Mouse (Mus musculus) brown adipose tissue, adult 24 weeks (tissue): ENCODE measurements around the gene Lrrc4b. TPM values are rescaled to one million over a fixed set of nuclear protein-coding genes. Genes with fewer than 3 reads are reported as not detected.

Source experiments
- H3K27ac ChIP-seq: fragments of 200-500 bp; replicated peaks from 2 replicates; pipeline ENCODE4 v1.5.1; 2012; ENCODE audit warnings: low read depth, mild to moderate bottlenecking, low read length
- H3K4me1 ChIP-seq: fragments of 200-500 bp; 2 replicates; pipeline ENCODE4 v1.6.1; 2012; ENCODE audit warnings: low read length, mixed read lengths; ENCODE audit not compliant: control insufficient read depth, insufficient read depth, insufficient read length
- H3K4me3 ChIP-seq: fragments of 200-500 bp; 2 replicates; pipeline ENCODE4 v1.5.1; 2012; ENCODE audit warnings: low read depth, mild to moderate bottlenecking, low read length, moderate library complexity; ENCODE audit not compliant: insufficient read depth
- polyA plus RNA-seq: library from polyadenylated mRNA; stranded (reverse); fragments of >200 nt; gene quantifications from 2 replicates; pipeline ENCODE4 v1.2.4, GENCODE M21; 2012; ENCODE audit not compliant: missing spikeins, insufficient read depth, insufficient read length

Gene Lrrc4b
- polyA plus RNA-seq, 1 experiment: not detected

DNA sequence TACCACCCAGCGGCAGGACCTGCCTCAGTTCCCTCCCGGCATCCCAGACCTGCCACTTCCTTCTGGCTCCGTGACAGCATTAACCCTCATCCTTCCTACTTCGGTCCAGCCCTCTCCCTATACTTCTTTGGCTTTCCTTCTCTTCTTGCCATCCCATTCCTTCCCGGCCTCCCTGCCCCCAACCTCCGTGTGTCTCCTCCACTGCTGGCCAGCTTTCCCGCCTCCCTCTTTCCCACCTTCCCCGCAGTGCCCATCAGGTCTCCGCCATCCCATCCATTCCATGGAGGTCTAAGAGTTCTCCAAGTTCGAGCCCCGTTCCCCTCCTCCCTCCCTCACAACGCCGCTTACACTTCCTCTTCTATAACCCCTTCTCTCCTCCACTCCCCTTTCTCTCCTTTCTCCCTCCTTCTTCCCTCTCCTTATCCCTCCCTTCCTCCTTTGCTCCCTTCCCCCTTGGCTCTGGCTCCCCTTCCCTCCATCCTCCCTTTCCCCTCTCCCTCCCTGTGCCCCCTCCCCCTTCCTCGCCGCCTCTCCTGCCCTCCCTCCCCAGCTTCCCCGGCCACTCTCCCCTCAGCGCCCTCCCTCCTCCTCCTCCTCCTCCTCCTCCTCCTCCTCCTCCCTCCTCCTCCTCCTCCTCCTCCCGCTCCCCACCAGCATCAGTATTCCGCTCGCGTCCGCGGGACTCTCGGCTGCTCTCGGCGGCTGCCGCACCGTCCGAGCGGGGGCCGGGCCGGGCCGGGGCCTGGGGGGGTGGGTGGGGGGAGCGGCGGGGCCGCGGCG, 457 bp upstream of the Lrrc4b start:
- Histone ChIP-seq H3K4me3 (no peak overlapping the region), H3K4me1 (0 out of 2 replicates have a peak, but pooled peaks cover 2% of the 10 kb centered on the region), H3K27ac (no peak overlapping the region)

DNA sequence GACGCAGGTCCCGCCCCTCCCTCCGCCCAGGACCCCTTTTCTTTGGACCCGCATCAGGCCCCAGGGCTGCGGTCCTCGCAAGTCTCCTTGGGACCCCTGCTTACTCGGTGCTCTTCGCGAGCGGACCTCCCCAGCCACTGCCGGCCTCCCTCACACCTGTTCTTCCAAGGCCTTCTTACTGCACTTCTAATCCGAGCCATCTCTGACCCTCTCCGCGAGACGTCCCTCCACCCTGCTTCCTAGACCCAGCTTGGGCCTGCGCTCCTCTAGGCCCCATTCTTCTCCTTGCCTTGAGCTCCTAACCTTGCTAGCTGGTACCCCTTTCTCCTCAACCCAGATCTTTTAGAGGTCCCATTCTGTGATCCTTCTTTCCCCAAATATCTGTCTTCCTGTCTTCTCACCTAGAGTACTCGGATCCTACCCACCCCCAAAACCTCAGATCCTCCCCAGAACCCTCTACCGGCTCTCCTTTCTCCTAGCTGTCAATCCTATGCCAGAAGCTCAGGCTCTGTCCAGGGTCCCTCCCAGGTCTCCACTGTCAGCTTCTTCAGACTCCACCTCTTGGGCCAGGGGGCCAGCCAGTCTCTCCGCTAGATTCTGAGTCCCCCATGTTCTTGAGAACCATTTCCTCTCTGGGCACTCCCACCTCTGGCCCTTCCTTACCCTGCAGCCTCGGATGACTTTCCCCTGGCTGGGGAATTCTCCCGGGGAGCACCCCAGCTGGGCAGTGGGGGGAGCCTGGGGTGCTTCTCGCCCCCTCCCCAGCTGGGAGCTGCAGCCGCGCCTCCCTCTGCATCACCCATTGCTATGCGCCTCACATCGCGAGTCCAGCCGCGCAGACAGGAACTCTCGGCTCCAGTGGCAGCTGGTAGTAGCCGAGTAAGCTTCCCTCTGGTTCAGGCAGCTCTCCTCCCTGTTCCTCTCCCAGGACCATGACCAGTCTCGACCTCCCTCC, 993 bp downstream of the Lrrc4b start:
- Histone ChIP-seq H3K27ac (no peak overlapping the region), H3K4me3 (no peak overlapping the region)

DNA sequence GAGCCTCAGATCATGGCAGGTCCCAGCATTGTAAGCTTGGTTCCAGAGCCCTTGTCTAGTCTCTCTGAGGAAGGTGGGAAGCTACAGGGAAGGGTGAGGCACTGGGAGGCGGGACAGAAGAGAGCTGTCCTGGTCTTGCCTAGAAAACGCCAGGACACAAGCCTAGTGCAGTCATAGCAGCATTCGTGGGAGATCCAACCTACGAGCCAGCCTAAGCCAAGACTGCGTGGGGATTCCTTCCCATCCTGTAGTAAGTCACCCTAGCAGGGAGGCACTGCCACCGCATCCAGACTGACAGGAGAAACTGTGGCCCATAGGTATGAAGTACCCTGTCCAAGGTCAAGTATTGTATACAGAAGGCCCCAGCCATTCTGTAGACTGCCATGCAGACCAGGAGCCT, 3.7 kb downstream of the Lrrc4b start:
- Histone ChIP-seq H3K4me1 (0 out of 2 replicates have a peak, but pooled peaks cover 2% of the 10 kb centered on the region), H3K27ac (no peak overlapping the region), H3K4me3 (no peak overlapping the region)

More for the DNA sequence above, 993 bp downstream of the Lrrc4b start:
- 0 out of 2 replicates have a peak, but pooled peaks cover 2% of the 10 kb centered on the region for H3K4me1 ChIP-seq

DNA sequence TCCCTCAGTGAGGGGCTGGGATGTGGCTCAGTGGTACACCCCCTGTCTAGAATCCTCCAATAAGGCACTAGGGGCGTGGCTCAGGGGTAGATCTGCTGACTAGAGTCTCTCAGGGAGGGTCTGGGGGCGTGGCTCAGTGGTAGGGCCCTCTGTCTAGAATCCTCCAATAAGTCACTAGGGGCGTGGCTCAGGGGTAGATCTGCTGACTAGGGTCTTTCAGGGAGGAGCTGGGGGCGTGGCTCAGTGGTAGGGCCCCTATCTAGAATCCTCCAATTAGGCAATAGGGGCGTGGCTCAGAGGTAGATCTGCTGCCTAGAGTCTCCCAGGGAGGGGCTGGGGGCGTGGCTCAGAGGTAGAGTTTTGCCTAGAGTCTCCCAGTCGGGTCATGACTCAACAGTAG, 4.6 kb downstream of the Lrrc4b start:
- Histone ChIP-seq H3K27ac (no peak overlapping the region), H3K4me3 (no peak overlapping the region), H3K4me1 (no peaks in the 10 kb centered on the region)

DNA sequence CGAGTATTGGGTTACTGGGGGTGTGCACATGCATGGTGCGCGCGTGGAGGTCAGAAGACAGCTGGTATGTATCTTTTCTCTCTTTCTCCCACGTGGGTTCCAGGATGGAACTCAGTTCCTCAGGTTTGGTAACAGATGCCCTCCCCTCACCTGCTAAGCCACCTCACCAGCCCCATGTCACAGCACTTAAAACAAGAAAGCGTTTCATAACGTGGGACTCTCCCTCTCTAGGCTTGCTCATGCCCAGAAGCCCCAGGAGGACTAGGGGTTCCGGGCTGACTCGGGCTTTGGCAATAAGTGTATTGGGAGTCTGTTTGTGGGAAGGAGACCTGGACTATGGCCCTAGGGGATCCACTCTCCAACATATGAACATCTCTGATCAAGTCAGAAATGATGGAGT, 5.3 kb downstream of the Lrrc4b start:
- no peak overlapping the region for H3K4me3 ChIP-seq
- H3K27ac ChIP-seq: no peak overlapping the region
- no peaks in the 10 kb centered on the region for H3K4me1 ChIP-seq

DNA sequence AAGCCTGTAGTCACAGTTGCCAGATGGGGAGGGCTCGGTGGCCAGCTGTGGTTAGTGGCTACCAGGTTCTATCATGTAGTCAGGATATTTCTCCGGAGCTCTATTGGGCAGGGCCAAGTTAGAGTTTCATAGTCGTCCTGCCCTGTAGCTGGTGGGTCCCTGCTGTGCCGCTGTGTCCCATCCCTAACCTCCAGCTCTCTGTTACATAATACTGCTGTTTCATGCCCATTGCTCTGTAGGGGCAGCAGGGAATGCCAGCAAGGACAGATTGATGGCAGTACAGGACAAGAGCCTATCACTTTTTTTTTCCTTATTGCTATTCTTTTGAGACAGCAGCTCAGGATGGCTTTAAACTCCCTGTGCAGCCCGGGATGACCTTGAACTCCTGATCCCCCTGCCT, 7.0 kb downstream of the Lrrc4b start:
- no peaks in the 10 kb centered on the region for H3K4me1 ChIP-seq
- no peak overlapping the region for H3K27ac ChIP-seq
- no peak overlapping the region for H3K4me3 ChIP-seq

DNA sequence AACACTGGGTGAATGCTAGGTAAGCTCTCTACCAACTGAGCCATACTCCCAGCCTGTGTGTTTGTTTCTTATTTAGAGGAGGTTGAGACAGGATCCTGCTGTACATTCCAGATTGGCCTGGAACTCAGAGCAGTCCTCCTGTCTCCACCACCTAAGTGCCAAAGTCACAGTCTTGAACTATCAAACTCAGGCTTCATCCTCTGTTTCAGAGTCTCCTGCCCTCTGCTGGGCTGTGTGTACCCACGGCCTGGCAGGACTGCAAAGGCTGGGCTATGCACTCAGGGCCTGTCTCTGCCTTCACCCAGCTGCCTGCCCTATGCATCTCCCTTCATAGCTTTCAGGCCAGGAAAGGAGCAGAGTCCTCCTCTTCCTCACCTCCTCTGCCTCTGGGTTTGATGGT, 7.4 kb downstream of the Lrrc4b start:
- Histone ChIP-seq H3K4me3 (no peak overlapping the region), H3K27ac (no peak overlapping the region), H3K4me1 (no peaks in the 10 kb centered on the region)

DNA sequence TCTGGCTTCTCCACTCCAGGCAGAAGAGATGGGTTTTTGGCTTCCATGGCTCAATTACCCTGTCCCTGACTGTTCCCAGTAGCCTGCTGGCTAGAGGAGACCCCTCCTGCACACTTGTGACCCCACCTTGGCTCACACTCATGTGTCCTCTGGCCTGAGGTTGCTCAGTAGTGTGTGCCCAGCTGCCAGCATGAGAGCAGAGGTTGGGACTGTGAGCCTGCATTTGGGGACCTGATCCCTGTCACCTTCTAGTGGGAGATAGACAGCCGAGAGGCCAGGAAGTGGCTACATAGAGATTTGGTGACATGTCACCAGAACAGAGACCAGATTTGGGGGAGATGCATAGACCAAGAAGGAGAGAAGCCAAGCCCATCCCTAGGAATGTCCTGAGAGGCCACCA, 8.4 kb downstream of the Lrrc4b start:
- no peak overlapping the region for H3K27ac ChIP-seq
- H3K4me3 ChIP-seq: no peak overlapping the region
- no peaks in the 10 kb centered on the region for H3K4me1 ChIP-seq

DNA sequence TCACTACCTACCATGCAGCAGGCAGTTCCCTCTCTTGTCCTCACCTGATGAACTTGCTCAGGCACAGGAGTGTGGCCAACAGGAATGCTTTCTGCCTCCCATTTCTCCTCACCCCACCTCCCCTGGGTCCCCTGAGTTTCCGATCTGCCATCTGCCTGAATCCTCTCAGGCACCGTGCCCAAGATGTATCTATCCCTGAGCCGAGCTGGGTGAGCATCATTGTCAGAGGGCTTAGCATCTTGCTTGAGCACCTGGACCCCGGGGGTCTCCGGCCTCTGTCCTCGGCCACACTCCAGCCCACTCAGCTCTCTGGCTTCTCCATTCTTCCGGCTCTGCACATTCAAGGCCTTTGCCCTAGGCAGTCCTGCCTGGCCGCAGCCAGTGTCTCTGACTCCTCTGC, 9.1 kb downstream of the Lrrc4b start:
- no peak overlapping the region for H3K27ac ChIP-seq
- H3K4me3 ChIP-seq: no peak overlapping the region
- H3K4me1 ChIP-seq: no peaks in the 10 kb centered on the region

DNA sequence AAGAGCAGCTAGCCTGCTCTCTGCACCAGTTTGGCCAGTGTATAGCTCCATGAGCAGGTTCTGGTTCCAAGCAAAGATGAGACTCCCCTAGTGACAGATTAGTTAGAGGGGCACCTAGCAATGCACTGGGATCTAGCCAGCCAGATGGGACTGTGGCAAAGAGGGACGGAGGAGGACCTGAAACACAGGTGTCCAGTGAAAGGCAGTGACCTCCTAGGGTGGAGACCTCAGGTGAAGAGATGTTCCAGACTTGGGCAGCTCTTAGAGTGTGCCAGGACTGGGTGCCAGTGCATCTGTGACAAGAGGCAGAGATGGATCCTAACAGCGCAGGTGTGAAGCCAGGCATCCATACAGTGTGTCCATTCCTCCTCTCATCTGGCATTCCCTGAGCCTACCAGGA, 10.9 kb downstream of the Lrrc4b start:
- H3K4me1 ChIP-seq: no peaks in the 10 kb centered on the region
- no peak overlapping the region for H3K27ac ChIP-seq
- no peak overlapping the region for H3K4me3 ChIP-seq

DNA sequence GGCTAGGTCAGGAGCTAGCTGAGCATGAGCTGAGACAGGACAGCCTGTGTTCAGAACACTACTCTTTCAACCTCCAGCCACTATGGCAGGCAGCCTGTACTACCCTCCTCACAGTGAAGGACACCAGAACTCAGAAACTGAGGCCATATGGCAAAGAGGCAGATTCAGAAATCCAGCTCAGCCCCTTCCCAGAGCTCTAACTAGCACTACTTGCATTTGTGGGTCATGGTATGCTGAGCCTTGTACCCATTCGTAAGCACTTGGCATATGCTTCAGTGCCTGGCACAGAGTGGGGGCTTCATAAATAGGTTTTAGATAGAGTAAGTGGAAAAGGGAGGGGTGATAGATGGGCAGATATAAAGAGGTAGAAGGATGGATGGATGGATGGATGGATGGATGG, 11.7 kb downstream of the Lrrc4b start:
- no peak overlapping the region for H3K4me3 ChIP-seq
- H3K4me1 ChIP-seq: no peaks in the 10 kb centered on the region
- H3K27ac ChIP-seq: no peak overlapping the region

DNA sequence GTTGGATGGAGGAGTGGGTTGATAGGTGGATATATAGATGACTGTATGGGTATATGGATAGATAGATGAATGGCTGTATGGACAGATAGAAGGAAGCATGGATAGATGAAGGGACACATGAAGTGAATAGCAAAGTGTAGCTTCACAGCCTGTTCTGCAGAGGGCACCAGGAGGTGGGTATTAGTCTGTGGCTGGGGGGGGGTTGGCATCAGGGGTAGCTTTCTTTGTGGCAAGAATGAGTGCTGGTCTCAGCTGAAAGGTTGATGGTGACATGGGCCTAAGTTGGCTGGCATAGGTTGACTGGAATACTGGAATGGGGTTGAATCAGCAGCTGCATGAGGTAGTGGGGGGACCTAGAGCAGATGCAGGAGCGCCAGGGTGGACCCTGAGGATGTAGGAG, 12.4 kb downstream of the Lrrc4b start:
- Histone ChIP-seq H3K4me3 (no peak overlapping the region), H3K4me1 (no peaks in the 10 kb centered on the region), H3K27ac (no peak overlapping the region)

DNA sequence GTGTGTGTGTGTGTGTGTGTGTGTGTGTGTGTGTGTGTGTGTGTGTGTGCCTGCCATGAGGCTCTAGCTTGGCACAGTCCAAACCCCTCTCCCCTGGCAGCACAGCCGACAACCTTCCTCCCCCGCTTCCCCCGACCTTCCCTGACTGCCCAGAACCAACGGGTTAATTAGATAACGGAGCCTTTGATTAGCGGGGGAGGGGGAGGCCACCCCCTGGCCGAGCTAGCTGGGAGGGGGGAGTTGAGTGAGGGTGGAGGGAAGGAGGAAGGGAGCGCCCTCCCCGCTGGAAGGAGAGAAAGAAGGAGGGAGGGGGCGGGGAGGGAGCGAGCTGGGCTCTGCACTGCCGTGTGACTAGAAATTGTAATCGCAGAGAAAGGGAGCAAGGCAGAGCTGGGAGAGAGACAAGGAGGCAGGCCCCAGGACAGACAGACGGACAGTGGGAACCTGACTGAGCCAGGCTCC, 12.9 kb downstream of the Lrrc4b start:
- H3K4me1 ChIP-seq: no peaks in the 10 kb centered on the region
- no peak overlapping the region for H3K27ac ChIP-seq
- H3K4me3 ChIP-seq: no peak overlapping the region

DNA sequence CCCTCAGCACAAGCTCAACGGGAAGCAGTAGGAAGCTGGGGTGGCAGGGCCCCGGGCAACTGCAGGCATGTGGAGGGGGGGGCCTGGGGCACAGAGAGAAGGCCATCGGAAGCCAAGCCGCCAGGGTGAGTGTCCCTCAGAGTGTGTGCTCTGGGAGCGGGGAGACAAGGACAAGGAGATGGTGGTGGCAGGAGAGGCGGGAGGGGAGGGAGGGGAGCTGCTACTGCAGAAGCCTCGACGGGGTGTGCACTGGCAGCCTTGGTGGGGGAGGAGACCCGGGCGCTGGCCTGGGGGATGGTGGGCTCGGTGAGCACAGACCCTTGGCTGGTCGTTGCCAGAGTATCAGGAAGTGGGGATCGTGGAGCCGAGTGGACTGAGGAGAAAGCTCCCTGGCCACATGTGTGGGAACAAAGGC, 13.6 kb downstream of the Lrrc4b start:
- Histone ChIP-seq H3K4me3 (no peak overlapping the region), H3K4me1 (no peaks in the 10 kb centered on the region), H3K27ac (no peak overlapping the region)

DNA sequence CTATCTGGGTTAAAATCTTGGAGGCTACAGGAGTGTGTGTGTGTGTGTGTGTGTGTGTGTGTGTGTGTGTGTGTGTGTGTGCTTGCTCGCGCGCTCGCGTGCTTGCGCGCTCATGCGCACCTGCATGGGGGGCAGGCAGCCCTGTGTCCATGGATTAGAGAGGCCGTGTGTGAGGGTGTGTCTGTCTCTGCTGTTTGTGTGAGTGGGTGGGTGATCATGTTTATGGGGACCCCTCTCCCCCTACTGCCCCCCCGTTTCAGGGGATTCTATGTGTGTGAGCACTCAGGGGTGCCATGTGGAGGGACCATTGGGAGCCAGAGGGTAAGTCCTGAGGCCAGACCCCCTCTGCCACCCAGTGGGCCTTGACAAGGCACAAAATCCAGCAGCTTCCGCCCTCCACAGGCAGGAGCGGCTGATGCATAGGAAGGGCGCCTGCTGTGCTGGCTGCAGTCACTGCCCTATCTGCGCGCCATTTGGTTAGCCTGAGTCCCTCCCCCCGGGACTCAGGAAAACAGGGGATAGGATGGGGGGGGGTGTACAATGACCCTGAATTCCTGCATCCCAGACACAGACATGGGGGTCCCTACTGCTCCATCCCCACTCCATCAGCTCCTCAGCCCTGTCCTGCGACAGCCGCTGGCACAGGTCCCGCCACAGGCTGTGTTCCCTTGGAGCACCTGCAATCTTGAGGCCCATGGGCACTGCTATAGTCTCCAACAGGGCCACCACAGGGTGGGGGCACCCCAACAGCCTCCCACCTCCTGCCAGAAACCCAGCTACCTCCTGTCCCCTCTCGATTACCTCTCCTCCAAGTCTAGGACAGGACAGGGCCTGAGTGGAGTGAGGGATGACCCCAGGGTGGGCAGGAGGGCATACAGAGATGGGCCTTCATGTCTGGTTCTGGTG, 14.7 kb downstream of the Lrrc4b start:
- Histone ChIP-seq H3K27ac (no peak overlapping the region), H3K4me1 (no peaks in the 10 kb centered on the region), H3K4me3 (no peak overlapping the region)
